Mouse (Mus musculus): ENCODE measurements around the gene Gk5.
"Not testable (repeated sequence)": the region's sequence is repeated elsewhere in the genome, so short reads cannot be mapped to it uniquely, and the experiment has no call there.

The Gk5 gene

DNA sequence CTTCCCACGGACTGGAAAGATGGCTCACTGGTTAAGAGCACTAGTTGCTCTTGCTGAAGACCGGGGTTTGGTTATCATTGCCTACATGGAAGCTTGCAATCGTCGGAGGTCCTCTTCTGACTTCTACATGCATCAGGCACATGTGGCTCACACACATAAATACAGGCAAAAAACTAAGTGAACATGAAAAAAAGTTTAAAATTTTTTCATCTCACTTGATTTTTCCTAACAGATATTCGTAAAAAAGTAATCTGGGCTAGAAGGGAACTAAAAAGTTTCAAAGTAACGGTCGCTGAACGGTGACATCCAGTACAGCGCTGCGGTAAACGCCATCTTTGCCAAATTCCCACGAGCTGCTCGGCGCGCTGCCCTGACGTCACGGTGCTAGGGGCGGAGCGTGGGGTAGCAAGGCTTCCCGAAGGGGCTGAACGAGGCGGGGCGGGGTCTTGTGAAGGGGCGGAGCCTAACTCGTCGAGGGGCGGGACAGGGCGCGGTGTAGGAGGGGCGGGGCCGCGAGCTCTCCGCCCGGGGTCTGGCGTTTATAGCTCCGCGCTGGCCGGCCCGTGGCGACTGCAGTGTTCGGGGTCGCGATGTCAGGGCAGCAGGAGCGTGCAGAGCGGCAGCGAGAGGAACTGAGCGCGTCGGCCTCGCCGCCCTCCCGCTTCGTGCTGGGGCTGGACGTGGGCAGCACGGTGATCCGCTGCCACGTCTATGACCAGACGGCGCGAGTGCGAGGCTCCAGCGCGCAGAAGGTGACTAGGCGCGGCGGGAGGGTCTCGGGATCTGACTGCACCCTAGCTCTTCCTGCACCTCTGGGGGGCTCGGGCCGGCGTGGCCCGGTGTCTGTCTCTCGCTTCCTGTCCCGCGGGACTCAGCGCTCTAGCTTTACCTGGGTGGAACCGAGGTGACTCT is at the start of gene Gk5:
Gk5 (plus strand) TSS at position 502 of the 912 bp plus-strand sequence.
- in situ Hi-C loops (cut with MboI; ENCODE audit: unreplicated experiment in 2 of 2) = no loop called here

DNA sequence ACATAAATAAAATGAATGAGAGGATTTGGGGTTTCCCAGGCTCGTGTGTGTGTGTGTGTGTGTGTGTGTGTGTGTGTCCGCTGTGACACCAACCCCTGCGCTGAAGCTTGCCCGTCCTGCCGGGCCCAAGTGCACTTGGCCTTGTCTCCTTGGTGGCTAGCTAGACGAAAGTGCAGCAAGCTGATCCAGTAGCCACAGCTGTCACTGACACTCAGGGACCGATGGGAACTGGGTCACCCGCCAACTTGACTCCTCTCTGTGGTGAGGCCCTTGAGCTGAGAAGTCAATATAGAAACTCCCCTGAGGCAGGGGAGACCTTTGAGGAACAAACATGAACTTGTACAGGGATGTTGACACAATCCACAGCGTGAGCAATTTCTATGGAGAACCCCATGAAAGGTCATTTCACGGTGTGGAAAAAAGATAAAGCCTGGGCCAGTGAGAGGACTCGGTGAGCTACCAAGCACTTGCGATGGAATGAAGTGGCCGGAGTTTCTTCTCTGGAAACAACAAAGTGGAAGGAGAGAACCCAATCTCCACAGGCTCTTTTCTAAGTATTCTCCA is 40.3 kb upstream of the Gk5 start:
- in situ Hi-C loops (cut with MboI; ENCODE audit: unreplicated experiment in 2 of 2) = no loop called here

DNA sequence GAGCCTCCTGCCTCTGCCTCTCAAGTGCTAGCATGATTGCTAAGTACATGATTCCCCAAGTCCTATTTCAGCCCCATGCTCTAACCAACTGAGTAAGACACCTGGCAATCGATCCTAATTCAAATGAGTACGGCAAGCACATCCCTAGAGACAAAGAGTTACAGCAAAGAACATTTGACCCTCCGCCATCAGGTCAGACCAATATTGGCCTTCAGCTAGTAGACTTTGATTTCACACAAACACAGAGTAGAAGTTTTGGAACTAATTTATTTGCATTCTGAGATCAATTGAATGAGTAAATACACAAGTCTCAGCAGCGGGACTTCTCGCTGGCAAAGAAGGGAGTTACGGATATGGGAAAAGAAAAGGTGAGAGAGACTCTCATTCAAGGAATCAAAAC is 33.9 kb upstream of the Gk5 start:
- in situ Hi-C loops (cut with MboI; ENCODE audit: unreplicated experiment in 2 of 2) = no loop called here

DNA sequence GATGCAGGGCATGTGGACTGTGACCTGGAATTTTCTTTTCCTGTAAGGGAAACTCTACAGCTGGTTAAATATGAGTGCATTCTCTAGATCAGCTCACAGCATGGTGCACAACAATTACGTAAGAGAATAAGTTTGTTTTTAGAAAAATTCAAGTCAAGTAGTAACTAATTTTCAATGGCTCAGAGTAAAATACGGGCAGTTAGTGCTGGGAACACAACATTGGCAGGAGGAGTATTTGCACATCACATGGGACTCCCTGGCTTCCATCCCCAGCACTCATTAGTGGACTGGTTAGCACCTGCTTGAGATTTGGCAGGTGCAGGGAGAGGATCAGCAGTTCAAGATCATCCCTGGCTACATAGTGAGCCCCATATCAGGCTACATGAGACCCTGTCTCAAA is 31.5 kb upstream of the Gk5 start:
- in situ Hi-C loops (cut with MboI; ENCODE audit: unreplicated experiment in 2 of 2) = no loop called here

DNA sequence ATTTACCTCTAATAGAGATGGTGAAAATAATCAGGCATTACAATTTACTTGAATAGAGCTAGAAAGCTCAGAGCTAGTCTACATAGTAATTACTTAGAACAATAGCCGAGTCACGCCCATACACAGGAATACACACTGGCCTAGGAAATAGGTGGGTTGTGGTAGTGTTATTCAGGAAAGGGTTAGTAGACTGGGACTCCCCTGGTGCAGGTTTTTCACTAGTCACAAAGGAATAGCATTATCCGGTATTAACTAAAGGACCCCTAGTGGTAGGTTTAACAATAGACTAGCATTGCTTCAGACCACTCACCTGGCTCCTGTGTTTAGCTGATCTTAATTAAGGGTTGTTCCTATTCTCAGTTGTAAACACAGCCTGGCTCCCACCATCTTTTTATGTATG is 30.7 kb upstream of the Gk5 start:
- in situ Hi-C loops (cut with MboI; ENCODE audit: unreplicated experiment in 2 of 2) = not testable (repeated sequence)

DNA sequence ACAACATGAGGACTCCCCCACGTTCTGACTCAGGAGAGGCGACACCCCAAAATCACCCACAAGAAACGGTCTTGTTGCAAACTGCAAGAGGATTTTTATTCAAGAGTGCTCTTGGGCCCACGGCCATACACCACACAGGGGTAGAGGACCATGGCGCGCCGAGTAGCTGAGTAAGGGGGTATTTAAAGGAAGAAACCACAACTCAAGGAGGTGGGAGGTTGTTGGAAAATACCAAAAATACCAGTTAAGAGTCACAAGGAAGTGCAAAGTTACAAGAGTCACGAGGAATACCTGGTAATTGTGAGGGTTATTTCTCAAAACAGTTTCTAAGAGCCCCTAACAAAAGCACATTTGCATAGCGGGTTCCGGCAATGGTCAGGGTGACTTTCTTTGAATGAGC is 26.5 kb upstream of the Gk5 start:
- in situ Hi-C loops (cut with MboI; ENCODE audit: unreplicated experiment in 2 of 2) = not testable (repeated sequence)

DNA sequence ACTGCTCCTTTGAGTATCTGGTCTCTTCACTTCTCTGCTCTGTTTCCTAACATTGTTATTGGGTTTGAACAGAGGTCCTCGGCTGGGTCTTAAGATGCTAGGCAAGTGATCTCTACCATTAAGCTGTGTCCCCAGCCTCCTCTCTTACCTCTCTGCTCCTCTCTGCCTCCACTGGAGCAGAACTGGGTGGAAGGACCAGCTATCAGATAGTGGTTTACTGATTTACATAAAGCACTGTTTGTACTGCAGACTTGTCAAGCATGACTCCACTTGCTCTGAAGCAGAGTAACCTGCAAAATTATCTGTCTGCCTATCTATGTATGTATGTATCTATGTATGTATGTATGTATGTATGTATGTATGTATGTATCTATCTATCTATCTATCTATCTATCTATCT is 25.9 kb upstream of the Gk5 start:
- in situ Hi-C loops (cut with MboI; ENCODE audit: unreplicated experiment in 2 of 2) = no loop called here

DNA sequence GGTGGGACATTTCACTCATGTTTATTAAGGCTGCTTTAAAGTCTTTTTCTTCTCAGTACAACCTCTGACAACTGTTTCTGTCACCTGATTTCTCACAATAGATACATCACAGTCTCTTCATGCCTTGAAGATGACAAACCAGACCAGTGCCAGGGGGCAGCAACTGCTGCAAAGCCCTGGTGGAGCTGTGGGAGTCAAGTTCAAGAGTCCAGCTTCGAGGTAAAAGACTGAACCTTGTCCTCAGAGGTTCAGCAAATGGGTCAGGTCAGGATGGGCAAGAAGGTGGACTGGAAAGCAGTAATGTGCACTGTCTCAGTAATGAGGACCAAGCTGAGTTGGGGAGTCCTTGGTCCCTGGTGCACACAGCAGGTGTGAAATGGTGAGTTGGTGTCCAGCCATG is 24.8 kb upstream of the Gk5 start:
- in situ Hi-C loops (cut with MboI; ENCODE audit: unreplicated experiment in 2 of 2) = no loop called here

DNA sequence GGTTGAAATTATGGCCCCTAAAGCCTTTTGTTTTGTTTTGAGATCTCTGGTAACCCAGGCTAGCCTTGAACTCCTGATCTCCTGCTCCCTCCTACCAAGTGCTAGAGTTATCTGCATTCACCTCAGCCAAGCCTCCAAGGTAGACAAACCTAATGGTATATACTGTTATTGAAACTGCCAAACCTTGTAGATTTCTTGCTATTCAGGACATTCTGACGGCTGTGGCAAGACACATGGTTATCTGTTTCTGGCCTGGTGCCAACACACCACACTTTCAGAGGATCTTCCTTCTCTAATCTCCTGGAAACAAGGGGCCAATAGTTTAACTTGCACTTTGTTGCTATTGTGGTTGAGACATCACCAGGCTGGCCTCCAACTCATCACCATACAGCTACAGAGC is 24.0 kb upstream of the Gk5 start:
- in situ Hi-C loops (cut with MboI; ENCODE audit: unreplicated experiment in 2 of 2) = no loop called here

DNA sequence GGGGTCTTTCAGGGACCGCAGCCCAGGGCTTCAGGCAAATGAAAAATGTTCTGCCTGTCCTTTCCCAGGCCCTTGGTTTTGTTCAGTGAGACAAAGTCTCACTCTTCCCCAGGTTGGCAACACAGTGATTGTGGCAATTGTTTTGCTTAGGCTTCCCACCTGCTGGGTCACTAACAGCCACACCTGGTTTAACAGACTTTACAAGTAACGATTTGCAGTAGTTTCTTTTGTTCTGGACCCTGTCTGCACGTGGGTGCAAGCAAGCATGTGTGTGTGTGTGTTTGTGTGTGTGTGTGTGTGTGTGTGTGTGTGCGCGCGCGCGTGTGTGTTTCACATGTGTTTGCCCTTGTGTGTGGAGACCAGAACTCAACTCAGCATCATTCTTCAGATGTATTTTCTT is 16.3 kb upstream of the Gk5 start:
- in situ Hi-C loops (cut with MboI; ENCODE audit: unreplicated experiment in 2 of 2) = no loop called here

DNA sequence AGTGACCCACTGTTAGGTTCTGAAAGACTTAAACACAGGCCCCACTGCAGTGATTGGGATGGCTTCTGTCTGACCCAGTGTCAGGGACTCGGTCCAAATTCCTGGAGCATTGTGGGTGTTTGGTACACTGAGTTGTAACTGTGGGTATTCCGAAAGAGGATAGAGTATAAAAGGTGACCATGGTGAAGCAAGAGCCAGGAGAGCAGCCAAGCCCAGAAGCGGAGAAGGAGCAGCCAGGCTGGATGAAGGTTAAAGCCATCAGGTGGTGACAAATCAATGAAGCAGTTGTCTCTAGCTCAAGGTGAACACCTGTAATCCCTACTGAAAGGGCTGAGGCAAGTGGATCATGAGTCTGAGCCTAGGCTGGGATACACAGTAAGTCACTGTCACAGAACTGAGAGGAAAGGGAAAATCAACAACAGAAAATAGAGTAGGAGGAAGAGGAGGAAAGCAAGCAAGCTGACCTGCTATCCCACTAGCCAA is 6.2 kb upstream of the Gk5 start:
- in situ Hi-C loops (cut with MboI; ENCODE audit: unreplicated experiment in 2 of 2) = no loop called here

DNA sequence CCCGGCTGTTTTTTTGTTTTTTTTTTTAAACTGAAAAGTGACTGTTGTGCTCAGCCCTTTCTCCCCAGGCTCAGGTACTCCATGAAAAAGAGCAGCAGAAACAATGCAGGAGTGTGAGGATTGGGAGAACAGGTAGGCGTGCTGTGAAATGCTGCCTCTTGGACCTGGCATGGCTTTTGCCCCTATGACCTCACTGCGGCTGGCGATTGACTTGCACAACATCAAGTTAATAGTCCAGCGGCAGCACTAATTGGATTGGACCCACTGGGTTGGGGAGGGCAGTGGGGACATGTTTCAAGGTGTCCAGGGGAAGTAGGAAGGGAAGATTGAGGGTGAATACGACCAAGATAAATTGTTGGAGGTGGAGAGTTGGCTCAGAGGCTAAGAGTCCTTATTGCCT is 2.4 kb upstream of the Gk5 start:
- in situ Hi-C loops (cut with MboI; ENCODE audit: unreplicated experiment in 2 of 2) = no loop called here

DNA sequence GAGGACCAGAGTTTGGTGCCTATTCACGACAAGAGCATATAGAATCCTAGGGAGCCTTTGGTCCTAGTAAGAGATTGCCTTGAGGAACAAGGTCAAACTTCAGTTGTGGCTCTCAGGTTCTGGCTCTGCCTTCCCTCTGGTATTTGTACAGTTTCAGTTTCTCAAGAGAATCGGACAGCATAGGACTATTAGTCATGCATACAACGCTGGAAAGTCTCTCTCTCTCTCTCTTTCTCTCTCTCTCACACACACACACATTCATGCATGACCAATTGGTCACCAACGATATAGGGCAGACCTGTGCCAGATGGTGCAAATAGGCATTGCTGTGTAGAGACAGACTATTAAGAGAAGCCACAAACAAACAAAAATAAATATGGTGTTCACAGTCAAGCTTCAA is 946 bp upstream of the Gk5 start:
- in situ Hi-C loops (cut with MboI; ENCODE audit: unreplicated experiment in 2 of 2) = no loop called here

DNA sequence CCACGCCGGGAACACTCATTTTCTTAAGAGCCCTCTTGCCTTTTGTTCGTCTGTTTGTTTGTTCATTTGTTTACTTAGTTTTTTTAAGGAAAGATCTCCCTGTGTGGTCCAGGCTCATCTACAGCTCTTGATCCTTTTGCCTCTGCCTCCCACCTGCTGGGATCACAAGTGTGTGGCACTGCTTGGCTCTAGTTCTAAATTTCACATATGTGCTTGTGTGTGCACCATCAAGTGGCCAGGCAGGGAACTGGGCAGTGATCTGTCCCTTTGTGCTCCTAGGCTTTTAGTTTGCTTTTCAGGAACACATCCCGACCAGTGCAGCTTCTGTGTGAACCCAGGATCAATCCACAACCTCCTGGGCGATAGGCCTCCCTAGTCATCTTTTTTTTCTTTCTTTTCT is 8.8 kb downstream of the Gk5 start:
- in situ Hi-C loops (cut with MboI; ENCODE audit: unreplicated experiment in 2 of 2) = no loop called here

DNA sequence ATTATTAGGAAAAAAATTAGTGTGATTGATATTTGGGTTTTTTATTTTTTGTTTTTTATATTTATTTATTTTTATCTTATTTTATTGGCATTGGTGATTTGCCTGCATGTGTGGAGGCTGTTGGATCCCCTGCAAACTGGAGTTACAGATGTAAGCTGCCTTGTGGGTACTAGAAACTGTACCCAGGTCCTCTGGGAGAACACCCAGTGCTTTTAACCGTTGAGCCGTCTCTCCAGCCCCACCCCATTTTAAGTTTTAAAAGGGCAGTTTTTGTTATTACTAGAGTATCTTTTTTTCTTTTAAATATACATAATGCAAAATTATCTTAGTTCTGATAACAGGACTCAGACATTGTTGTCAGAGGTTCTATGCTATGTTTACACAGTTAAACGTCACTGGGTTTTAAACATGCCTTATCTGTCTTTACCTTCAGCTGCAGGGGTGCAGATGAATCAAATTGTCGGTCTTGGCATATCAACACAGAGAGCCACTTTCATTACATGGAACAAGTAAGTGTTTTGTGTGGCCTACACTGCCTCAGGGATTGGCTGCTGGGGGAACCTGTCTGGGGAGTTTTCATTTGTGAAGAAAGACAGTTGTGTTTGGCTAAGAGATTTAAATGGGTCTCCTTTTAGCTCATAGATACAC is 13.9 kb downstream of the Gk5 start:
- in situ Hi-C loops (cut with MboI; ENCODE audit: unreplicated experiment in 2 of 2) = no loop called here

DNA sequence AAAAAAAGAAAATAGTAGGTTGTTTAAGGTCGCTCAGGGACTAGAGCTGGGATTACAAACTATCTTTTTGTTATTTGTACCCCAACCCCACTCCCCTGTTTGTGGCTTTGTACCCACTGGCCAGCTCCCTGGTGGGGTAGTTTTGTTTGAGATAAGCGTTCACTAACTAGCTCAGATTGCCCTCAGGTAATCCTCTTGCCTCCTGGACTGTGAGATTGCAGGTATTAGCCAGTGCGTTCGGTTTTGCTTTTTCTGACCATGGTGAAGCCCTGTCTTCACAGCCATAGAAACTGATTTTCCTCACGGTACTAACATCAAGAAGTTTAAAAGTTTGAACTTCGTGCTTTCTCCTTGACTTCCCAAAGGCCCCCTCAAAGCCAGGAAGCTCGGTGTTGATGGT is 15.3 kb downstream of the Gk5 start:
- in situ Hi-C loops (cut with MboI; ENCODE audit: unreplicated experiment in 2 of 2) = no loop called here

DNA sequence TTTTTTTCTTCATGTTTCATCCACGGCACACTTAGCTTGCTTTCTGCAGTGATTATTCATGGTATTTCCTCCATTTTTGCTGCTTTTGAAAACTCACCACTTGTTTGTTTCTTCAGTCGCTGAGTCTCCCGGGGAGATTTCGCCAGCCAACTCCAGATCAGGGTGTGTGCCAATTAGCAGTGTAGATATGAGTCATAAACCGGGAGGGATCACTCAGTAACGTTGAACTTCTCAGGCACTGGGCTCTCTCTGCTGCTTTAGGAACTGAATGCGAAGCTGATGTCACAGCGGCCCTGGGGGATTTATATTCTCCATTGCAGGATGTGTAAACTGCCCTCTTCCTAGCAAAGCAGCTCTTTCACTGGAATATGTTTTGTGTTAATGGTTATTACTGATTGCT is 15.8 kb downstream of the Gk5 start:
- in situ Hi-C loops (cut with MboI; ENCODE audit: unreplicated experiment in 2 of 2) = no loop called here

DNA sequence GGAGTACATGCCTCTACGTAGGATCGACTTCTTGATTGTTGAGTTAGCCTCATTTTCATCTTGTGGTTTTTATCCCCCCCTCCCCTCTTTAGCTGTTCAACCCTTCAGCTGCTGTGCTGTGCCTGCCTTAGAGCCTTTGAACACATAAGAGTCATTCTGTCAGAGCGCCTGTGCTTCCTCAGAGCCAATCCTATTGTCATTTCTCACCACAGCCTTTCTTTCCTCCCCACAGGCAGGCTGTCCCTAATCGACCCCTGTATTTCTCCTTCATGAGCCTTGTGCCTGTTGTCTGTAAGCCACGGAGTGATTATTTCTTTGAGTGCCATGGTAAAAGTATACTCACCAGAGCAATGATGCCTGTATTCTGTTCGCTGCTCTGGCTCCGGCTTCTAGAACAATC is 16.3 kb downstream of the Gk5 start:
- in situ Hi-C loops (cut with MboI; ENCODE audit: unreplicated experiment in 2 of 2) = no loop called here

DNA sequence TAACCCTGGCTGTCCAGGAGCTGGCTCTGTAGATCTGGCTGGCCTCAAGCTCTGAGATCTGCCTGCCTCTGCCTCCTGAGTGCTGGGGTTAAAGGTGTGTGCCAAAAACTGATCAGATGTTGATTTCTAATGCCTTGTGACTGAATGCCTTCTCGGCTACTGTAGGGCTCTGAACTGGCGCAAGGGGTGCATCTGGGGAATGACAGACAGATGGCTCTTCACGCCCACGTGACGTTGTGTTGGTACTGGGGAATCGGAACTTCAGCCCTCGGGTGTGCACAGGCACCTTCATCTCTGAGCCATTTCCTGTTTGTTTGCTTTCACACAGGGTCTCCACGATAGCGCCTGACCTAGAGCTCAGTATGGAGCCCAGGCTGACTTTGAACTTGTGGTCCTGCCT is 19.8 kb downstream of the Gk5 start:
- in situ Hi-C loops (cut with MboI; ENCODE audit: unreplicated experiment in 2 of 2) = no loop called here

DNA sequence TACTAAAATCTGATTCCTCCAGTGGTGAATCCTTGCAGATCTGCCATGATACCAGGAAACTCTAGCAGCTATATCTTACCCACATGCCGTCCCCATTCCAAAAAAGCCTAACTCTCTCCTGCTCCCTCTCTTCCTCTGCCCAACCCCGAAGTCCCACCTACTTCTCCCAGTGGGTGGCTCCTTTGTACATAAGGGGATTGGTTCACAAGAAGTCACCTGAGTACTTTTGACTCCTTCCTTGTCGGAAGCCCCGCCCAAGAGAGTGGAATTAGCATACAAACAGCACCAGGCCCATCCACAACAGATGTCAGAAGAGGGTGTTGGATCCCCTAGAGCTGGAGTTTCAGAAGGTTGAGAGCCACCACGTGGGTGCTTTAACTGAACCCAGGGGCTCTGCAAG is 20.7 kb downstream of the Gk5 start:
- in situ Hi-C loops (cut with MboI; ENCODE audit: unreplicated experiment in 2 of 2) = no loop called here

DNA sequence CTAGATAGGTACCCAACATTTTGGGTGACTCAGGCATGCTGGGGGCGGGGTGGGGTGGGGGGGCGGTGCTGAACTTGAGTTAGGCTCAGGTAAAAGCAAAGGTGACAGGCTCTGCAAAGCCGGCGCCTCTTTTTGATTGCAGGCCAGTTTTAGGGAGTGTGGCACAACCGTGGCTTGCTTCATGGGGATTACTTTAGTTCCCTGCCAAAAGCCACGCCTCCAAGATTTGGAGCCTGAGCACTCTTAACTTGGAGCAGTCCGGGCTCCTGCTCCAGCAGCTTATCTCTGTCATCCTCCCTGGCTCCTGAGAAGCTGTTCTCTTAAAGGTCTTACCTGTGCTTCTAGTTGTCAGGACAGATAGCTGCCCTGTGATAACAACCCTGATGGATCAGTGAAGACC is 21.8 kb downstream of the Gk5 start:
- in situ Hi-C loops (cut with MboI; ENCODE audit: unreplicated experiment in 2 of 2) = no loop called here

DNA sequence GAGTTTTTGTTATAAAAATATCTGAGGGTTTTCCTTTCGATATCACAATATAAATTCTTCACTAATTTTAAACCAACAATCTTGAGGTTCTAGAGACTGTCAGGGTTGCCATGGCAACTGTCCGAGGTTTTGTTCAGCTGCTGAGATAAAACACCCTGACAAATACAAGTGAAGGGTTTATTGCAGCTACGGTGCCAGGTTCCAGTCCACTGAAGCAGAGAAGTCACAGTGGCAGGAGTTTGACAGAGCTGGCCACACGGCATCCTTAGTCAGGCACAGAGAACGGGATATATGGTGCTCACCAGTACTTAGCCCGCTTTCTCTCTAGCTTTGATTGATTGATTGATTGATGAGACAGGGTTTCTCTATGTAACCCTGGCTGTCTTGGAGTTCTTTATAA is 23.3 kb downstream of the Gk5 start:
- in situ Hi-C loops (cut with MboI; ENCODE audit: unreplicated experiment in 2 of 2) = no loop called here

All from v-Abl transformed pro-B cells (cell line).